Mouse (Mus musculus): Measurements from ENCODE around the gene Gabbr1. TPM values are rescaled to one million over a fixed set of nuclear protein-coding genes. Genes with fewer than 3 reads are reported as not detected.
"Not testable (repeated sequence)": the region's sequence is repeated elsewhere in the genome, so short reads cannot be mapped to it uniquely, and the experiment has no call there.

Gene Gabbr1
- total RNA-seq (2021), result 10 to 100 TPM; 23.3 to 28.6 TPM
- long read RNA-seq, experiment 1, partial matches to known transcripts, result 1 of 7 reads
- long read RNA-seq, experiment 1, other reads (novel, unspliced or antisense), result 2 of 7 reads
- long read RNA-seq, experiment 2, transcript Gabbr1-209 (4 exons, 1,595 nt), result major isoform, 10 of 12 reads
- long read RNA-seq, experiment 2, partial matches to known transcripts, result 0 of 12 reads
- long read RNA-seq, experiment 2, other reads (novel, unspliced or antisense), result 2 of 12 reads

DNA sequence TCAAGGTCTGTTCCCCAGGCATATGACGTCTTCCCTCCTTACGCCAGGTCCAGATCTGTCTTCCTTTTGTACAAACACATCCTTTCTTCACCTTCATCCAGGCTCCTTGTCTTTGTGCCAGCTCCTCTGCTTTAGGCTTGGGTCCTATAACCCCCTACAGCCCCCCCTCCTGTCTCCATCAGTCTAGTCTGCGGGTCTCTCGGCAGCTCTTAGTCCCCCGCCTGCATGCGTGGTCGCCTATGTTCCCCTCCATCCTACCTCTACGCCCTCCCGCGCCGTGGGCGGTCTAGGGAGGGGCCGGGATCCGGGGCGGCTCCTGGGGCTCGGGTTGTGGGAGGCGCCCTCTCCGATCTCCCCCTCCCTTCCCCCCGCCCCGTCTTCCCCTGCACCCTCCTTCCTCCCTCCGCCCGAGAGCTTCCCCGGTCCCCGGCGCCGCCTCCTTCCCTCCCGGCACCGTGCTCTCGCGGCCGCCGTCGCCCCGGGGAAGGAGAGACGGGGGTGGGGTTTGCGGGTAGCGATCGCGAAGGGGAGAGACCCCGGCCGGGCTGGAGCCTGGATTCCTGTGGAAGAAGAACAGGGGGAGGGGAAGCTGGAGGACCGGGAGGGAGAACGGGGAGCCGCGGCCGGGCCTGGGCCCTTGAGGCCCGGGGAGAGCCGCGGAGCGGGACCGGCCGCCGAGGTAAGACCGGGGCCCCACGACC is at the start of gene Gabbr1:
TSS of gene Gabbr1 (plus strand) at position 356 of the 701 bp plus-strand sequence.
- peak; percentile 76 to 77 for DNase-seq (ENCODE audit: low spot score in 2 of 2)

DNA sequence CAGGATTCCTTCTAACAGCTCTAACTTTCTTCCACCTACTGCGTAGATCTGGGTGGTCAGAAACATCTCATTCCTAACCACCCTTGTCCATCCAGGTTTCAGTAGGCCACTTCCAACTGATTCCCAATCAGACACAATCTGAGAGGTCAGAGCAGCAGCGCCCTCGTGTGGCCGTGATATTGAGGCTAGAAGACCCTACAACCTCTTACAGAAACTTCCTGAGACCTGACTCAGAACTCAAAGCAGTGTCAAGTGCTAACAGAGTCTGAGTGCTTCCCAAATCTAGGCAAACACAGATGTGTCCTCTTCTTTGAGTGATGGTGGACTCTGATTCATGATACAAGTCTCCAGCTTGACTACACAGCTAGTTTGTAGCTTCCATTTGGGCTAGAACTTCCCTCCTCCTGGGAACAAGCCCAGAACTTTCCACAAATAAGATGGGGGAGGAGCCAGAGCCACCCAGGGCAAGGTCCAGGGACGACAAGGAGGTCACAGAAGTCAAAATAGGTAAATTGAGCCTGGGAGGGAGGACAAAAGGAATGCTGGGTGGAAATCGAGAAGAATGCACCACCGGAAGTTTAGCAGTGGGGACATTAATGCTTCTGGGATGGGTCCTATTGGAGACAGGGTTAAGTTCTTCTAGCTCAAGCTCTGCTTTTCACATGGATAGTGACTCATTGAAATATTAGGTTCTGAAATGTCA is 48.6 kb upstream of the Gabbr1 start:
- DNase-seq (ENCODE audit: low spot score in 2 of 2), result peak; percentile 74 to 79

DNA sequence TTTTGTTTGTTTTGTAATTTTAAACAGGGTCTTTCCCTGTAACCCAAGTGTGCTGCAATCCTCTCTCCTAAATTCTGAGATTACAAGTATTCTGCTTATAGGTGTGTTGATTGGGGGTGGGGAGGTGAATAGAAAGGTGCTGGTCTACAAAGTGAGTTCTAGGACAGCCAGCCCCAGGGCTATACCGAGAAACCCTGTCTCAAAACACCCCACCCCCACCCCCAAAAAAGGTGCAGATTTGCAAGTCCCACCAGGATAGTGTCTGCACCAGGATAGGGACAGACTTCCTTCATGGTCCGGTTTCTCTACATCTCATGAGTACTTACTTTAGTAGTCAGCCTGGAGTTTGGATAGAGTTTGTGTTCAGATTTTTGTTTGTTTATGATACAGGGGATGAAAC is 47.3 kb upstream of the Gabbr1 start:
- DNase-seq (ENCODE audit: low spot score in 2 of 2), result no peak

DNA sequence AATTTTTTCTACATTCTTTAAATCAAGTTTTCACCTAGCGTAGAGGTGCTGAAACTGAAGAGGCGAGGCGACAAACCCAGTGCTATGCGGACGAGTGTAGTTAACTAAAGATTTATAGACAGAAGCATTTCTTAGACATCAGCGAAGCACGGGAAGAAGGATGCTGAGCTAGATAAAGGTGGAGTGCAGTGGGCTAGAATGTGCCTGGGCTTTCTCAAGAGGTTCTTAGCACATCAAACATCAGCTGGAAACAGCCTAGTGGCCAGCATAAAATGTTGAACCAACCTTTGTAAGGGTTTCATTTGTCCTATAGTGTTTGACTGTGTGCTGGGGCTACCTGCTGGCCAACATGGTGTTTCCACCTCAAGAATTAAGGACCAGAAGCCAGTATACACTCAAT is 44.9 kb upstream of the Gabbr1 start, which contains the start of gene Zfp57:
TSS of gene Zfp57 (plus strand) at position 301 of the 400 bp plus-strand sequence.
- no peak for DNase-seq (ENCODE audit: low spot score in 2 of 2)

DNA sequence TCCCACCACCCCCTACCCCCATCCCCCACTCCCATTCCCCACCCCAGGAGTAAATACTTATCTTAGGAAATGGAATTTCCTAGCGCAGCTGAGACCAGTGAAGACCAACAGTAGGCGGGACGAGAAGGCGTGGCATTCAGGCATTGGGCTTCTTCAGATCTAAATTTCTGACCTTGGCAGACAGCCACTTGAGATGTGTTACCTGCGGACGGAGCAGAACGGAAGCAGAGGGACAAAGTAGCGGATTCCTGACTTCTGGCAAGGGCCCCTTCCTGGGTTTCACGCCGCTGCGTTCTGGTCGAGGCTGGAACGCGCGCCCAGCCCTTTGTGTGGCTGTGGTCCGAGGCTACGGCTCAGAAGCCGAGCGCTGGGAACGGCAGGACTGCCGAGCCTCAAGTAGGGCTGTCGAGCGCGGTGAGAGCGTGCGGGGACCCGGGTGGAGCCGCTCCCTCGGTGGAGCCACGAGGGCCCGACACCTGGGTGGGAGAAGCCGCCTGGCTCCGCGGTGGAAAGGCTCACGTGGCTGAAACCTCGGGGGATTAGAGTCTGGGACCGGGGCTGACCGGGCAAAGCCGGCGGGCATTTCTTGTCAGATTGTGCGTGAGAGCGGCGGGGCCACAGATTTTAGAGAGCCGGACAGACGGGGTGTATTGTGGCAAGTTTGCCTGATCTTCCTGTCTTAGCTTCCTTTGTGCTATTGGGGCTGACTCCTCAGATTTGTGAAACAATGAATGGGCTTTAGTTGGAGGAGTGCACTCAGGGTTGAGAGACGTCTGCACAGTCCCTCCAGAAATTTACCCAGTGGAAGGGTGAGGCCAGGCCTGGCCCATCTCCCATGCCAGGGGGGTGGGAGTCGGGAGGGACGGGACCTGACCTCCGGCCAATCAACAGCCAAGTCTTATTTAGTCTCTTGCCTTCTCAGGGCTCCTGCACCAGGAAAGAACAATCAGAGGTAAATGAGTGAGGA is 43.1 kb upstream of the Gabbr1 start:
- peak; percentile 12 to 27 for DNase-seq (ENCODE audit: low spot score in 2 of 2)

DNA sequence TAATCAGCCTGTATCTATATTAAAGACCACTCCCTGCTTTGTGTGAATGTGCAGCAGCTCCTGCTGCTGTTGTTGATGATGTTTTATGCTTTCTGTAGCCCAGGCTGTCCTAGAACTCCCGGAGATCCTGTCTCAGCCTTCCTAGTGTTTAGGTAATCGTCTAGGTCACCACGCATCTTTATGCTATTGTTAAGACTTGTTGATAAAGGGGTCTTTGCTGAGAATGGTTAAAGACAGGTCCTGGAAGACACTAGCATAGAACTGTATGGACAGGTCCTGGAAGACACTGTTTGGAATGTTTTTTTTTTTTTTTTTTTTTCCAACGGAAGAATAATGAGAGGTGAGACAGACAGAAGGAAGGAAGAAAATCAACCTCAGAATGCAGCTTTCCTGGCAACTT is 42.4 kb upstream of the Gabbr1 start:
- no peak for DNase-seq (ENCODE audit: low spot score in 2 of 2)

DNA sequence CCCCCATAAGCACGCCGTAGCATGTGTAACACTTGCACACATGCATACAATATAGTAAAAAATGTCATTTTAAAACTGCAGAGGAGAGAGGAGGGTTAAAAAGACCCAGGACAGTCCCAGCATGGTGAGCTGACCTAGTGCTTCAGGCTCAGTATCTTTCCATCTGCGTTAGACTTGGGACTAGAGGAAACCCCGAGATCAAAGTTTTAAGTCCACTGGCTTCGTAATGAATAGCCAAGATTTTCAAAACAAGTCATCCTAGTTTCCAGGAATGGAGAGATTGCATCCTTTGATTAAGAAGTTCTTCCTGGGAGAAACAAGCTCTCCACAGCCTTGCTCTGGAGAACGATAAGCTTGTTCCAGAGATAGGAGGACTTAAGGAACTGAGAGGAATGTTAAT is 37.6 kb upstream of the Gabbr1 start:
- DNase-seq (ENCODE audit: low spot score in 2 of 2), result no peak

DNA sequence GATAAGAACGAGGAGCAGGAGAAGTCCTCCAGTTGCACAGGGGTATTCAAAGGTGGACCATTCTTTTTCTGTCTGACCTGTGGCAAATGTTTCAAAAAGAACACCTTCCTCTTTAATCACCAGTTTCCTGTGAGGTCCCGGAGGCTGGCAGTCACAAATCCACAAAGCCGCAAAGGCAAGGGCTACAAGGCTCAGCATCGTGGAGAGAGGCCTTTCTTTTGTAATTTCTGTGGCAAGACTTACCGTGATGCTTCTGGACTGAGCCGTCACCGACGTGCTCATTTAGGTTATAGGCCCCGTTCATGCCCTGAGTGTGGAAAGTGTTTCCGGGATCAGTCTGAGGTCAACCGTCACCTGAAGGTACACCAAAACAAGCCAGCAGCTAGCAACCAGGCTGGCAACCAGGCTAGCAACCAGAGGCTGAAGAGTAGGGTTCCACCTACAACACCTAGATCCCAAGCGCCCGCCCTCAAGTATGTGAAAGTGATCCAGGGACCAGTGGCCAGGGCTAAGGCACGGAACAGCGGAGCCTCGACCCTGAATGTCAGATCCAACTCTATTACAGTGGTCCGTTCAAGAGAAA is 36.2 kb upstream of the Gabbr1 start:
- no peak for DNase-seq (ENCODE audit: low spot score in 2 of 2)

DNA sequence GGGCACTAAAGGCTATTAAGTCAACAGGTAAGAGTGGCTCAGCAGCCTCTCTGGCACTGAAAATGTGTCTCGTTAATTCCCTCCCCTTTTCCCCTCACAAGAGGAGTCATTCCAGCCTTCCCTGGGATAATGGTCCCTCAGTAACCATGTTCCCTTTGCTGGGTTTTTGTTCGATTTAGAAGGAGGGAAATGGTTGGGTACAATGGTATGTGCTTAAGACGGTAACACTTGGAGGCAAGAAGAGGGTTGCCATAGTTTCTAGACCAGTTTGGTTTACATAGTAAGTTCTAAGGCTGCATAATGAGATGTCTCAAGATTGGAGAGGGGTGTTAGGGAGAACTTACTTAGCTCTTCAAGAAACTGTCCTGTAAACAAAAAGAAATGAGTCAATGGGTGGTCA is 34.0 kb upstream of the Gabbr1 start:
- DNase-seq (ENCODE audit: low spot score in 2 of 2), result no peak

DNA sequence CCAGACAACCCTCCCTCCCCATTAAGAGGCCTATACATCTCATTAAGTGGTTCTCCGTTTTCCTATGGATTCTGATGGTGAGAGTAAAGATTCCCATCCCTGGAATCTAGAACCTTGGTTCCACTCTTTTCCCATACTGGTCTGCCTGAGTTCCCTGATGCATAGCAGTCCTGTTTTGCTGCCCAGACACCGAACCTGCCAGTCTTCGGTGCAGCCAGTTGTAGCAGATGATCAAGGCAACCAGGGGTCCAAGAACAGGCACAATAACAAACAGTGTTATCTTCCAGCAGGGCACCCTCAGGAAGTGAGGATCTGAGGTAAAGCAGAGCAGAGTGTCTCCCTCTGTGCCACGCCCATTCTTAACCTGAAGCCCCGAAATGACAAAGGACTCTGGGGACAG is 33.6 kb upstream of the Gabbr1 start:
- DNase-seq (ENCODE audit: low spot score in 2 of 2), result no peak

DNA sequence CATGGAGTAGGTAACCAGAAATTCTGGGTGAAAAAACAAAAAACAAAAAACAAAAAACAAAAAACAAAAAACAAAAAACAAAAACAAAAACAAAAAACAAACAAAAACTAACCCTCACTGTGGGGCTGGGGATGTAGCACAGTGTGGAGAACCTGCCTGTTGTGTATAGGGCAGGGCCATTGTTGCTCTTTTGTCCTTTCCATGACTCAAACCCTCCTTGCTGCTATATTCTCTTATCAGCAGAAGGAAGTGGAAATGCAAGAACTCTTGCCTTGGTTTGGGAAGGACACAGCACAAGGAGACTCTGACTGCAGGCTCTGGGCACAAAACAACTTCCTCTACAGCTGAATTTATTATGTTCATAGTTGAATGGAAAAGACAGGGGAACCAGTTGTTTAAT is 29.4 kb upstream of the Gabbr1 start:
- no peak for DNase-seq (ENCODE audit: low spot score in 2 of 2)

DNA sequence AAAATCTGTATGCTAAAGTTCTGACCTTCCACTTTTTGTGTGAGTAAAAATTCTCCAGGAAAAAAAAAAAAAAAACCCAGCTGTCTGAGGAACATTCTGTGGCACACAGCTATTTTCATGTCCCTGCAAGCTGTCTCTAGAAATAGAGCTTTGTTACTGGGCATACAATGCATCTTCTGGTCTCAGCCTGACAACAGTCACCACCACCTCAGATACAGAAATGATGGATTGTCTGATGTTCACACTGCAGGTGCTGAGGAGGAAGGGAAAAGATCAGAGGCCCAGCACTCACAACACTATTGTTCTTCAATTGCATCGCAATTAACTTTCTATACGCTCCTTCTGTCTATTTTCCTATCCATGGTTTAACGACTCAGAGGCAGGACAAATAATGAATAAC is 27.4 kb upstream of the Gabbr1 start:
- DNase-seq (ENCODE audit: low spot score in 2 of 2), result no peak

DNA sequence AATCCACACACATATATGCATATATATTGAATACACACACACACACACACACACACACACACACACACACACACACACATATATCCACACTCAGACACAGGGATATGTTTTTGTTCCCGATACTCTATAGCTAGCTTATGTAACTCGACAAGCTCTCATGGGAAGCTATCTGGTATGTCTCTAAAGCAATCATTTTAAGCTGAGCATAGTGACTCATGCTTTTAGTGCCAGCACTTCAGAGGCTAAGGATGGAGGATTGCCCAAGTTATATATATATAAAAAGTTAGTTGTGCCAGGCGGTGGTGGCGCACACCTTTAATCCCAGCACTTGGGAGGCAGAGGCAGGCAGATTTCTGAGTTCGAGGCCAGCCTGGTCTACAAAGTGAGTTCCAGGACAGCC is 26.5 kb upstream of the Gabbr1 start:
- DNase-seq (ENCODE audit: low spot score in 2 of 2), result not testable (repeated sequence)

DNA sequence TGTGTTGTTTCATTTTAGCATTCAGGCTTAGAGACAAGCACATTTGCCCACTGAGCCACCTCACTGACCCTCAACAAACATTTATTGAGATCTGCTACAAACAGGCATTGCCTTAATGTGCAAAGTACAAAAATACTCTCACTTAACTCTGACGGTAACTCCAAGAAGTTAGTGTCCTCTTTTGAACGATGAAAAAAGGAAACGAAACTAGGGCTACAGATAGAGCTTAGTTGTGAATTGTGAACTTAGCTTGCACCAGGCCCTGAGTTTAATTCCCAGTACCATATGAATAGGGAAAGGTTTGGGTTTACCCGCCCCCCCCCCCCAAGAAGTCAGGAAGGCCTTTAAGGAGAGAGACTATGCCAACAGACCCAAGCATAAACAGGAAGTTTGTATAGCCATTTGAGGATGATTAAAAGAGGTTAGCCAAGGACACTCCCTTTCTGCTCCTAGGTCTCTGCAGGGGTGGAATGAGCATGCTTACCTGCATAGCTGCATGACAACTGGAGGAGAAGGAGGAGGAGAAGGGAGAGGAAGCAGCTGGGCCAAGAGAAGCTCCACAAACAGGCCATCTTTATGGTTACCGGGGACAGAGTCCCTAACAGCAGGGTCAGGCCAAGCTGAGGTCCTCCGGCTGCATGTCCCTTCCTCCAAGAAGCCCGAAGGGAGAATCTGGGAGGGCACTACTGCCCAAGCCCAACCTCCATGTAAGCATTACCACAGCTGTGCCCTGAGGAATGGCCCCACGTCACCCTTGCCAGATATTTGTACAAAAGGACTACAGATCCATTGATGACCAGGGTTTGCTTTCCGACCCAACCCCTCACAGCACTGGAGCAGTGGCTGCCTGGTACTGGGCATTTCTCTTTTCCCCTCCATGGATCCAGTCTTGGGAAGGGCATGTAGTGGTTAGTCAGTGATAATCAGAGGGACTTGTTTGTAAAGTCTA is 22.9 kb upstream of the Gabbr1 start, which contains the start of gene Mog:
TSS of gene Mog (minus strand) at position 771 of the 949 bp plus-strand sequence.
- DNase-seq (ENCODE audit: low spot score in 2 of 2), result no peak

DNA sequence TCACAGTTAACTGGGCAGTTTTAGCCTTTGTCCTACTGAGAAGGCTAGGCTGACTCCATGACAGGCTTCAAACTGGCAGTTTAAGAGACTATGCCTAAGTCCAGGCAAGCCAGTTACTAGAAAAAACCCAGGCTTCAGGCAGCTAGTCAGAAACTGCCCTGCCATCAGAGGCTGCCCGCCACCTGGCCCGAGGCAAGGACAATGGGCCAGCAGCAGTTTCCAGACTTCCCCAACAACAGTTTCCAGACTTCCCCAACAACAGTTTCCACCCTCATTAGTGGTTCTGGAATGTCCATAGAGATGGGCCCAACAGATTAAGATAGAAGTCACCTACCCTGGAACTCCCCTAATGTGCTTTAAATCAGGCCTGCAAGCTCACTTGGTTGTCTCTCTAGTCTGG is 19.3 kb upstream of the Gabbr1 start:
- DNase-seq (ENCODE audit: low spot score in 2 of 2), result no peak

DNA sequence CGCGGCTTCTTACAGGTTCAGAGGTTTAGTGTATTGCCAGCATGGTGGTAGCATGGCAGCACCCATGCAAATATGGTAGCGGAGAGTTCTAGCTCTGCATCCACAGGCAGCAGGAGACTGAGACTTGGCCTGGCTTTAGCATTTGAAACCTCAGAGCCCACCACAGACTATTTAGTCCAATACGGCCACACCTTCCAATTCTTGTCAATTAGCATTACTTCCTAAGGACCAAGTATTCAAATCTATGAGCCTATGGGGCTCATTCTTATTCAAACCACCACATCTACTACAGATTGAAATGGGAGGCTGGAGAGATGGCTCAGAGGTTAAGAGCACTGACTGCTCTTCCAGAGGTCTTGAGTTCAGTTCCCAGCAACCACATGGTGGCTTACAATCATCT is 18.3 kb upstream of the Gabbr1 start:
- DNase-seq (ENCODE audit: low spot score in 2 of 2), result no peak

DNA sequence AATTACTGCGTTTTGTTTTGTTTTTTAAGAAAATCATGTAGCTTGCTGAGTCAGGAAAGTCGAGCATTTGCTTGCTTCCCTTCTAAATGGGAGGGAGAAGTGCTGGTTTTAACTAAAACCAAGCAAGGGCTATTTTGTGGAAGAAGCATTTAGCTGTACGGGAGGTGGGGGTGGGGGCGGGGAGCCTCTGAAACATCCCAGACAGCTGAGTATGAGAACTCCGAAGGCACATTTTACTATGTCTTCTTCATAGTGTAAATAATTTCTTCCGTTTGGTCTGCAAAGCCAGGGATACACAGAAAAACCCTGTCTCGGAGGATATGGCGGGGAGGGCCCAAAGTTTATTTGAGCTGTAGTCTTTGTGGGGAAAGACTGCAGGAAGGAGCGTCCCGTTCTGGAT is 17.6 kb upstream of the Gabbr1 start:
- no peak for DNase-seq (ENCODE audit: low spot score in 2 of 2)

DNA sequence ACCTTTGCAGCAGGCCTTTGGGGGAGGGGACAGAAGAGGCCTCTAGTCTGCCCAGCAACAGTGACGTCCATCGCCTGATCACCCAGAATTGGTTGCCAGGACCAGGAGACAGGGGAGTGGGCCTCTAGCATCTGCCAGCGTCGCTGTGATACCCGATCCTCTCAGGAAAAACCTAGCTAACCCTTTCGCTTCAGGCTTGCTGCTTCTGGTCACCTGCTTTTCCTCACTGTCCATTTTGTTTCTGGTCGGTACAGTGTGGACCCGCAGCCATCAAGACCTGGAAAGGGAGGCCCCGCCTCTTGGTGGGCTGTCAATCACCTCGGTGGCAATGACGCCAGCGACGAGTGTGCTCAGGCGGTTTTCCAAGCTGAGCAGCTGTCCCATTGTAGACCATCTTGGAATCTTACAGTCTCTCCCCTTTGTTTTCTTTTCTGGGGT is 17.1 kb upstream of the Gabbr1 start:
- peak; percentile 79 to 81 for DNase-seq (ENCODE audit: low spot score in 2 of 2)

DNA sequence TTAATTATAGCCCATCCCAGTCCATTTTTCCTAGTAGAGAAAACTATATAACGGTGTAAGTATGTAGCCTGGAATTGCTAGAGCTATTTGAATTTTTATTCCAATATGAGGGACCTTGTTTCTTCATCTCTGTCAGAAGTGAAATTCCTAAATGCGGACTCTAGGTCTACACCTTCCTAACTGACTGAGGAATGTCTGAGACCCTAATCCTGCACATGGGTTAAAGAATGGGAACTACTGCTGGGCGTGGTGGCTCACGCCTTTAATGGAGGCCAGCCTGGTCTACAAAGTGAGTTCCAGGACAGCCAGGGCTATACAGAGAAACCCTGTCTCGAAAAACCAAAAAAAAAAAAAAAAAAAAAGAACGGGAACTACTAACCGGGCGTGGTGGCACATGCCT is 16.6 kb upstream of the Gabbr1 start:
- DNase-seq (ENCODE audit: low spot score in 2 of 2), result no peak
